Mouse (Mus musculus): ENCODE measurements around the gene Prpsap1.

The Prpsap1 gene
- long read RNA-seq, experiment 1, transcript Prpsap1-201 (10 exons, 1,841 nt), result major isoform, 67 of 89 reads
- long read RNA-seq, experiment 1, partial matches to known transcripts, result 2 of 89 reads
- long read RNA-seq, experiment 1, other reads (novel, unspliced or antisense), result 13 of 89 reads
- long read RNA-seq, experiment 2, transcript Prpsap1-201 (10 exons, 1,841 nt), result major isoform, 72 of 89 reads
- long read RNA-seq, experiment 2, partial matches to known transcripts, result 2 of 89 reads
- long read RNA-seq, experiment 2, other reads (novel, unspliced or antisense), result 10 of 89 reads

DNA sequence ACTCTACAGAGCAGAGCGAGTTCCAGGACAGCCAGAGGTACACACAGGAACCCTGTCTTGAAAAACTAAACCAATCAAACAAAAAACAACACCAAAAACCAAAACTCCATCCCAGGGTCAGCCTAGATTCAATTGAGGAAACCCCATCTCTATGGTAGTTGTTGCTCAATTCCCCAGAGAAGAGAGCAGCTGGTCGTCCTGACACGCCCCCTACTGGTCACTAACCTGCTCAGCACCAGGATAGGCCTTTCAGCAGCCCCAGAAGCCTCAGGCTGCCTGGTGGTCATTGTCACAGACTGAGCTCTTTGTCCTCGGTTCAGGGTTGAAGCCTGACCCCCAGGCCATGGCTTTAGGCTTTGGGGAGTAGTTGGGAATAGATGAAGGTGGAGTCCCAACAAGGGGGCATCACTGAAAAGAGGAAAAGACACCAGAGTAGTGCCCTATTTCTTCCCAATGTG lies at the start of gene Prpsap1:
Gene Prpsap1 (minus strand): TSS at position 408 of the 458 bp plus-strand sequence.
- intact Hi-C loops (cut with DNase I), result no loop called here

DNA sequence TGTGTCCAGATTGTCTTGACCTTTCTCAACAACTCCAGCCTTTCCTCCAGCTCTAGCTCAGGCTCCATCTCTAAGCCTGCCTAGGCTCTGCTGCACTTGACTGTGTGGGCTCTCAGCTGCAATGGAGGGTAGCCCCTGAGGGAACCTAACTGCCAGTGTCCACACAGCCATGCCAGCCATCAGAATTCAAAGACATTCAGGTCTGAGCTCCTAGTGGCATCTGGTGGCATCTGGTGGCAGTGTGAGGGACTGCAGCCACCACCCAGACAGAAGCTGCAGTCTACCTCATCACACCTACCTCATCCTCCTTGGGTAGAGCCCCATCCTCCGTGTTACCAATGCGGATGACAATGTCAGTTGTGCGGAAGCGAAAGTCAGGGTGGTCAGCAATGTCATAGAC lies 49.1 kb upstream of the Prpsap1 start:
- intact Hi-C loops (cut with DNase I), result no loop called here

DNA sequence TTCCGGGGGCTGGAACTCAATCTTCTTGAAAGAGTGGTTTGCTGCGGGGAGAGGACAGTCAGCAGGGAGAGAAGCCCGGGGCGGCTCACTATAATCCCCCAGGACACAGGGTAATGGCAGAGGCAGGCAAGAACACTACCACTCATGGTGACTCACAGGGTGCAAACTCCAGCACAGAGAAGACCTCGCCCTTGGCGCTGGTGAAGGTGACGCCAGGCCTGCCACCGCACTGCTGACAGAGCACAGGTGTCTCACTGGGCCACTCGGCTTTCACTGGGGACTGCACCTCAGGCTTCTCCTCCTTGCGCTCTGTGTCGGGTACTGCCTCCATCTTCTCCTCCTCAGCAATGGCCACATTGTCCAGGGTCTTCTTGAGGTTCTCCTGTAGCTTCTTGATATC lies 47.2 kb upstream of the Prpsap1 start:
- intact Hi-C loops (cut with DNase I), result no loop called here

DNA sequence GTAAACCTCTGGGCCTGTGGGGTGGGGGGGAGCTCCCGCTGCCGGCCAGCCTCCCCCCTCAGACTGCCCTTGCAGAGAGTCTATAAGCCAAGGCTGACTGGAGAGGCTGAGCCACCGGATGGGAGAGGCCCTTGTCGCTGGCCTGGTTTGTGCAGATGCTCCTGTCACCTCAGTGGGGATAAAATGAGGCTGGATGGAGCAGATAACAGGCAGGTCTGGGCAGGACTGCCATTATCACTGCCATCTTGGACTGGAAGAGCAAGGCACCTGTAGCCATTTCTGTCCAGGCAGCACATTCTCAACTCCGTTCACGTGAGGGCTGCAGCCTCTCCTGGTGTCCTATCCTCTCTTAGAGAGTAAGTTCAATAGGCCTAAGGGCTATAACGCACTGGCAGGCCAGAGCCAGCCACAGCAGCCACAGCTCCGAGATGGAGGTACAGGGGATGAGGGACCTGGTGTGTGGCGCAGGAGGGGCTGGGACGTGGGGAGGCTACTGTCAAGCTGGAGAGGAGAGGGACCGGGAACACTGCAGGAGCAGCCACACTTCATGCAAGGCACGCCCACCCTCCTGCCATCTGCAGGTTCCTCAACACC lies 44.2 kb upstream of the Prpsap1 start:
- intact Hi-C loops (cut with DNase I), result loop anchor here (10.0 kb wide), 1 partner anchor 53 kb away; no protein-coding TSS in a partner anchor

DNA sequence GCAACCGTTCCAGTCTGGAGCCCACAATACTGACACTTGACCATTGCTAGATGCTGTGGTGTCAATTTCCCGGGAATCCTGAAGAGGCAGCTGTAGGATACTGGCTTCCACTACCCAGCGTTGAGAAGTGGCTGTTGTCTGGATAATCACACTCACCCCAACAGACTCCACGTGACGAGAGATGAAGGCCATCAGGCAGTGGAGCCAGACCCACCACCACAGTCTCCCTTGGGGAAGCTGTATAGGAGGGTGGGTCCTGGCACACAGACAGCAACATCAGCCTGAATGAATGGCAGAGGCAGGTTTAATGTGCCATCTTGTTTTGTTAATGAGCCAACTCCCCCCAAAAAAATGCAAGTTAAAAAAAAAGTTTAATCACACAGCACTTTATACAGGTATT lies 43.4 kb upstream of the Prpsap1 start:
- intact Hi-C loops (cut with DNase I), result loop anchor here (10.0 kb wide), 1 partner anchor 53 kb away; no protein-coding TSS in a partner anchor

DNA sequence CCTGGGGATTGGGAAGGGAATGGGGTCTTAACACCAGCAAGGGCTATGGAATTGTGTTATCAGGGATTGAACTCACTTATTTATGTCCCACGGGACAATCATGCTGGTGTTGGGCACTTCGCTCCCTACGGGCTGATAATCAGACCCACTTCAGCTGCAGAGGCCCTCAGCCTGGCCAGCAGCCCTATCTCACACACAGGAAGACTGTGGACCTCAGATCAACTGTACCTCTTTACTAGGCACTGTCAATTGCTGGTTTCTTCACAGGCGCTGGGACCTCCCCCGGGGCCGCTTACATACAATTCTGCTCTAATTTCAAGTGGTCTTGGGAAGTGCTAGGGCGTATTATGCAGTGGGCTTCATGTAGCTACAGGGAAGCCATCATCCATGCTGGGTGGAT lies 42.7 kb upstream of the Prpsap1 start:
- intact Hi-C loops (cut with DNase I), result loop anchor here (10.0 kb wide), 1 partner anchor 52 kb away; no protein-coding TSS in a partner anchor

DNA sequence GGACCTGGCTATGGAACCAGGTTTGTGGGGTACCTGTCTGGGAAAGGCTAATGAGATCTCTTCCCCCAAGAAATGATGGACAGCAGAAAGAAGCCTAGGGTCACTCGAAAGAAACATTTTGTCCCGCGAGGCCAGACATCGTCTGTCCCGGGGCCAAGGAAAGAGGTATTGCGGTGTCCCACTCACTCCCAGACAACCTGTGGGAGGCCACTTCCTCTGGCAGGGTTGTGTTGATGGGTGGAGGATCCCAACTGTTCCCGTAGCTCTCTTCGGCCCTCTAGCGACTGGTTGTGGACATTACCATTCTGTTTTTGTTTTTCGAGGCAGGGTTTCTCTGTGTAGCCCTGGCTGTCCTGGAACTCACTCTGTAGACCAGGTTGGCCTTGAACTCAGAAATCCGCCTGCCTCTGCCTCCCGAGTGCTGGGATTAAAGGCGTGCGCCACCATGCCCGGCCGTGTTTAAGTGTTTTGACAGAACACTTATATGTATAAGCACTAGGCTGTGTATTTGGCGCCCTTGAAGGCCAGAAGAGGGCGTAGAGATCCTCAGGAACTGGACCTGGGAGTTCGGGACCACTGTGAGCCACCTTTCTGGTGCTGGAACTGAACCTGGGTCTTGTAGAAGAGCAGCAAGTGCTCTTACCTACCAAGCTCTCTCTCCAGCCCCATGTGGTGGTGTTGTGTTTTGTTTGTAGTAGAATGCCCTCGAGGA lies 40.3 kb upstream of the Prpsap1 start:
- intact Hi-C loops (cut with DNase I), result loop anchor here (2.0 to 10.0 kb wide), 2 partner anchors 34 to 50 kb away; no protein-coding TSS in a partner anchor

DNA sequence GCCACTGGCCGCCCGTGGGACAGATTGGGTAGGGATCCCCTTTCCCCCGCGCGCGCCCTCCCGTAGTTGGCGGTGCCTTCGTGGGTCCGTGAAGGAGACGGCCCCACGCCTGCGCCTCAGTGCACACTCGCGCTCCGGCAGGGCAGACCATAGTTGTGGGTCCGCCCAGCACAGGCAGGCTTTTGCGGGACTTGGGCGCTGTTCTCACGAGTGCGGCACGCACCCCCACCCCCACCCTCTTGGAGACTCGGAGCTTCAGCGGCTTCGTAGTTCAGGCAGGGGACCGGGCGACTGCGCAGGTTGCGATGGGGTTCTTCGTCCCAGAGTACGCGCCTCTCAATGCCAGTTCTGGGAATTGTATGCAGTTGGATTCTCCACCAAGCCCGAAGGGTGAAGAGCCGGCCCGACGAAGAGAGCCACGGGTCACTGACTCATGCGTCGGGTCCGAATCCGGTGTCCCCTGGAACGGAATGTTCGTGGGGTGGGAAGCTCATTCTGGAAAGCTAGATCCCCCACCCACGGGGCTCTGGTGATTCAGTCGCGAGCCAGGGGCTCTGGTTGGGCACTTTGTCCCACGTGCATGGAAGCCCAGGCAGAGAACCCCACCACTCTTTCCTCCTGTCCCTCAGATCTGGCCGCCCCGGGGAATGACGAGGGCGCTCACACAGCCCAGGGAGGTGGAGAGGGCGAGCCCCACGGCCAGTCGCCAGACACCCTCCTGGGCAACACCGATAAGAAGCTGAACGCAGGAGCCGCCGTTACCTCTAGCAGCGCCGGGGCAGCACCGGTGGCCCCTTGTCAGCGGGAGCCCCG lies 39.5 kb upstream of the Prpsap1 start:
- intact Hi-C loops (cut with DNase I), result loop anchor here (2.0 to 10.0 kb wide), 2 partner anchors 33 to 49 kb away; no protein-coding TSS in a partner anchor

DNA sequence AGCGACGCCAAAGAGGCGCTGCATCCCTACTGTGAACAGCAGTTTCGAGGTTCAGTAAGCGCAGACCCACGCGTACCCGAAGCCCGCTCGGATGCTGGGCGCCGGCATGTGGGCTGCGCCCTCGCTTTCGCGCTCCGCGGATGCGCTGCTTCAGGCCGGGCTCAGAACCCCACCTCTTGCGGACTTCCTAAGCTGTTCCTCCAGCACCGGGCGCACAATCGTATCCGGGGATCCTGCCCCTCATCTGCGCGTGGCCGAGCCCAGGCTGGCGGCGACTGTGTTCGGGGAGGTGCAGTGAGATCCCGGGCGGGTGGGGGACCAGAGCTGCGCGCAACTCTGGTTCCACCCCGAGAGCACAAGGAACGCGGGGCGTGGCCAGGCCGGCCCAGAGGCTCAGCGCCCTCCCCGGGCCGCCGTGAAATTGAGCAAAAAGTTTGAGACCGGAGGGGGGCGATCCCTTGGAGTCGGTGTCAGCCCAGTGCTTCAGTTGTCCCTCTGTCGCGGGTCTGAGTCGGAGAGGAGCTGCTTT lies 38.9 kb upstream of the Prpsap1 start:
- intact Hi-C loops (cut with DNase I), result loop anchor here (10.0 kb wide), 1 partner anchor 48 kb away; no protein-coding TSS in a partner anchor

DNA sequence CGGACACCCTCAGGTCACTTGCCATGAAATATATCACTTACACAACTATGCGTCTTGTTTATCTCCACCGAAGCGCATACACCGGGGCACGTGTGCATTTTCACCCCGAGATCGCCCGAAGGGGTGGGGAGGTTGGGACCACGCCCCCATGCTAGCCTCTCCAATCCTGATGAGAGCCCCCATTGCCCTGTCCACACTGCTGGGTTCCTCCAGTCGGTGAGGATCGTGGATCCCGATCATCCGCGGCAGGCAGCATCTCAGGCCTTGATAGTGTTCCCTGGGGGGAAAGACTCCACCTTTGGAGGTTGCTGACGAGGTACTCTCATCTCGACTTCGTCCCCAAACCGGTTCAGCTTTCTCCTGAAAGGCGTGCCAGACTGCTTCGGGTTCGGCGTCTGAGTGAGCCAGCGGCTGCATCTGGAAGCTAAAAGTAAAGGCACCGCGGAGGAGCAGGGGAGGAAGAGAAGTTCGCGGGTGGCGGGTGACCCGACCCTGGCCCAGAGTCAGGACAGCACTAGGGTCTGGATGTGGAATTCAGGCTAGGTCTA lies 38.3 kb upstream of the Prpsap1 start:
- intact Hi-C loops (cut with DNase I), result loop anchor here (10.0 kb wide), 1 partner anchor 48 kb away; no protein-coding TSS in a partner anchor

DNA sequence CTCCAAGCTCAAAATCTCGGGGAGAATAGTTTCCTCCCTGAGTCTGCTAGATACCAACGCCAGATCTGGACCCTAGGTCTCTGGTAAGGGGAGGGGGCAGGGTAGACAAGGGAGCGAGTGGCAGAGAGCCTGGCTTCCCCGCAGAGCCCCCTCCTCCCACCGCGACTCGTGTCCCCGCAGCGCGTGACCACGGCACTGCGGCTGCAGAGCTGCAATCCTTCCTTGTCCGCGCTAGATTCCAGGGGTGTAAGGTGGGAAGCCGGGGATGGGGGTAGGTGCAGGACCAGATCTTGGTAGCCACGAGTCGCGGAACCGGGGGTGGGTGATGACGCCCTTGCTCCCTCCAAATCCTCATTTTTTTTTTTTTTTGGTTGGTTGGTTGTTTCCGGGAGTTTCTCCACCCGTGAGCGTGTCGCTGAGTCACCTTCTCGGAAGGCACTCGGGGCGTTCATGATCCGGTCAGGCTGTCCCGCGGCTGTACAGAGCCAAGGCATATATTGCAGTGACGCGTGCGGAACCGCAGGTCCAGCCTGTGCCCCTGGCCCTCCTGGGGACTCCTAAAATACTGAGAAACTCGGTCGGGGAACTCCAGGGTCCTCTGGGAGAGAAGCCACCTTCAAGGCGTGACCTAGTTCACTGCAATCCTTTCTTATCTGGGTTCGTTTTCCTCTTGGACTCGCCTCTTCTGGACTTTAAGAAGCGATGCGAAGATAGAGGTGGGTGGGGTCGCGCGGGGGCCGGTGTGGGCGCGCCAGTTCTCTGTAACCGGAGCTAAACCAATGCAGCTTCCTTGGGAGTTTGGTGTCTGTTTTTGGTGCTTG lies 37.6 kb upstream of the Prpsap1 start:
- intact Hi-C loops (cut with DNase I), result loop anchor here (10.0 kb wide), 1 partner anchor 47 kb away; no protein-coding TSS in a partner anchor

DNA sequence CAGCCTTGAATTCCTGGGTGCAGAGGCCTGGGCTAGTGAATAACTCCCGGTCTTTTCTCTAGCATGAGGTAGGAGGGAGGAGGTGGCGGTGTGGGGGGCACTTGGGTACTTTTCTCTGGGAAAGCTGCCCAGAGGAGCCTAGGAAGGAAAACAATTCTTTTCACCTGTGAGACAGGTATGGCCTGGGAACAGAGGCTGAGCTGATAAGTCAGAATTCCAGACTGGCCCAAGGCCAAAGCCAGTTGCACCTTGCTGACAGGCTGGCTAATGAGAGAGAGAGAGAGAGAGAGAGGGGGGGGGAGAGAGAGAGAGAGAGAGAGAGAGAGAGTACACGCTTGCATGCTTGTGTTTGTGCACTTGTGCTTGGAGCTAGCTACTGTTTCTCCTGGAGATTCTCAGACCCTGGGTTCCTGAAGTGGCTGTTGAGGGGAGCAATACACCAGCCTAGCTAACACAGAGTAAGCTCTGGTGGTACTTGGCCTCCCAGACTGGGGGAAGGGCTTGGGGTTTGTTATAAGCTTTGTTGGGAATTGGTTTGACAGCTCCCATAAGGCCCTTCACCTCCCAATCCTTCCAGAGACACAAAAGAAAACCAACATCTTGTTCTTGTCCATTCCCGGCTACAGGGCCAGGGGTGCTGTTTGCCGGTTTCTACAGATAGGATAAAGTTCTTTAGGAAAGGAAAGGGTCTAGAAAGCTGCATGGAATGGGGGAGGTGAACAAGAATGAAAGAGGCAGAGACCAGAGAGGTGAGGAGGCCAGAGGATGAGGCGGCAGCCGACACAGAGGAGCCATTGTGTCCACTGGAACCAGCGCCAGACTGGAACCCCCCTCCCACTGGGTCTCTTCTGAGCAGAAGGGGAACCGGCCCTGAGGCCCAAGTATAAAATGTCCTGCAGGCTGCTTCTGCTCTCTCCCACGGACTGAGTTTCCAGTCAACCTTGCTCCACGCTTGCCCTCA lies 36.5 kb upstream of the Prpsap1 start, which contains the start of gene Sphk1:
Gene Sphk1 (plus strand): TSS at position 739 of the 961 bp plus-strand sequence.
- intact Hi-C loops (cut with DNase I), result loop anchor here (10.0 kb wide), 1 partner anchor 46 kb away; no protein-coding TSS in a partner anchor

DNA sequence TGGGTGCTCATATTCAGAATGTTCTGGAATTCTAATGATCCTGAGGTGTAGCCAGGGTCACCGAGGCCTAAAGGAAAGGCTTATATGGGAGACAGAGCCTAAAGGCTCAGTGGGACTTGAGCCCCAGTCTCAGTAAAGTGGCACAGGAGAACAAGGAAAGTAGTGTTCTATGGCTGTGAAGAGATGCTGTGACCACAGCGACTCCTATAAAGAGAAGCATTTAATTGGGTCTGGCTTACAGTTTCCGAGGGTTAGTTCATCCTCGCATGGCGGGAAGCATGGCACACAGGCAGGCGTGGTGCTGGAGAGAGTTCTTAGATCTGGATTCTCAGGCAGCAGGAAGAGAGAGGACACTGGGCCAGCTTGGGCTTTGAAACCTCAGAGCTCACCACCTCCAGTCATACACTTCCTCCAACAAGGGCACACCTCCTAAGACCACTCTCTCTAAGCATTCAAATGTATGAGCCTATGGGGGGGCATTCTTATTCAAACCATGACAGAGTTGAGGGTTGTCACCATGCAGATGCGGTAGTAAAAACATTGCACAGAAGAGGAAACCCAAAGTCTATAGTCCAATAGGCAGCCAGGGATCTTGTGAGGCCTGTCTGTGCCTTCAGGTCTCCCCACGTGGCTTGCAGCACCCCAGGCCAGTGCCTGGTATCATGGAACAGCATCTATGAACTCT lies 34.8 kb upstream of the Prpsap1 start:
- intact Hi-C loops (cut with DNase I), result no loop called here

DNA sequence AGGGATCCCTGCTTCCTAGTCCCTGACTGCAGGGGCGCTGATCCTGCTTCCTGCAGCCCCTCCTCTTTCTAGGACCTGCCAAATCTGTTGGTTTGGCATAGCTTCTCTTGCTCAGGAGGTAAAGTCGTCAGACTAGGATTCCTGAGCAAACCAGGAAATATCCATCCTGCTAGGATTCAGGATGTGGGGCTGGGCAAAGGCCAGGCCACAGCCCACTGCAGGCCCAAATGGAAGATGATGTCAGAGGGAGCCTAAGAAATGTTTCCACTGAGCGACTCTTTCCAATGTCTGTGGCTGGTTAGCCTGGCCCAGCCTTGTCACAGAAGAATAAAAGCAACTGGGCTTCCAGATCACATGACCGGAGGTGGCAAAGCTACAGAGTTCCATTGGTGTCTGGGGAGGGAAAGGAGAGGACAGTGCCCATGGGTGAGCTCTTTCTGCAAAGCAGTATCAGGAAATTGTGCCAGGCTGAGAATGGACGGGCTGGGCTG lies 29.7 kb upstream of the Prpsap1 start:
- intact Hi-C loops (cut with DNase I), result no loop called here

DNA sequence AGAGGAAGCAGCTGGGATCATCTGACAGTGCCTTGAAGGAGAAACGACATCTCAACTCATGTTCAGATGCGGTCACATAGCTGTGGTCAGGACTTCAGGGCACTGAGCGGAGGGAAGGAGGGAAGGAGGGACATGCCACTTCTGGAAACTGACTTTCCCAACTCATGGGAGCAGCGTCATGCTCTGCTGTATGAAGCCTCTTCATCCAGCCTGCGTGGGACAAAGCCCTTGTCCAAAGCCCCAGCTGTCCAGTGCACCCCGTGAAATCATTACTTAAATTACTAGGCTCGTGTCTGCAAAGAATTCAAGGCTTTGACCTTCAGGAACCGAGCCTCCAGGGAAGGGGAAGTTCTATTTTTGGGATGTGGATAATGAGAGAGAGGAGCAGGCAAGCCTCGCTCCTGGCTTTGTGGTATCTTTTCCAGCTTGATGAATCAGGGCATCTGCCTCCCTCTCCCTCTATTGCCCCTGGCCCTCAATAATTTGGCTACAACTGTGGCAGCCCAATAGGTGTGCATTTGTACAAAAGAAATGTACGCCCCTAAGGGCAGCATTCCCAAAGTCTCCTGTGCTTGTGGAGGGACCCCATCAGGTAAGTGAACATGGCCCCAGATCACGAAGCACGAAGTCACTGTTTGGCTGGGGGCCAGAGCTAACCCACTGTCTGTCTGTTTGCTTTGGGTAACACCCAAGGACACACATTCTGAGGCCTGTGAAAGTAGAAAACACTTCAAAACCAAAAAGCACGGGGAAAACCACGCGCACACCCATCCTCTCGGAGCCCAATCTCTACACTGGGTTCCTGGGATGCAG lies 29.1 kb upstream of the Prpsap1 start:
- intact Hi-C loops (cut with DNase I), result no loop called here

DNA sequence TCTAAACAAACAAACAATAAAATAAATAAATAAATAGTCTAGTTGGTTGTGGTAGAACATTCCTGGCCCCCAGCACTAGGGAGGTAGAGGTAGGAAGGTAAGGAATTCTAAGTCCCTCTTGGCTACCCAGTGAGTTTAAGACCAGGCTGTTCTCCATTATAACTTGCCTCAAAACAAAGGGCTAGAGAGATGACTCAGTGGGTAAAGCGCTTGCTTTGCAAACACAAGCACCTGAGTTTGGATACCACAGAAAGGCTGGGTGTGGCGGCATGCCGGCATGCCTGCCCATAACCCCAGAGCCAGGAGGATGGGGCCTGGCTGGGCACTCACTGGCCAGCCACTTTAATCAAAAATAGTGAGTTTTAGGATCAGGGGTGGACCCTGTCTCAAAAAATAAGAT lies 28.0 kb upstream of the Prpsap1 start:
- intact Hi-C loops (cut with DNase I), result no loop called here
